Mouse (Mus musculus): ENCODE results near the gene Nelfcd.

Gene Nelfcd

GRCm38 (mm10) chr2:174437697-174437982 is 22.0 kb downstream of the Nelfcd start:
- no peak for DNase-seq (ENCODE audit: low read depth, low spot score)

DNA sequence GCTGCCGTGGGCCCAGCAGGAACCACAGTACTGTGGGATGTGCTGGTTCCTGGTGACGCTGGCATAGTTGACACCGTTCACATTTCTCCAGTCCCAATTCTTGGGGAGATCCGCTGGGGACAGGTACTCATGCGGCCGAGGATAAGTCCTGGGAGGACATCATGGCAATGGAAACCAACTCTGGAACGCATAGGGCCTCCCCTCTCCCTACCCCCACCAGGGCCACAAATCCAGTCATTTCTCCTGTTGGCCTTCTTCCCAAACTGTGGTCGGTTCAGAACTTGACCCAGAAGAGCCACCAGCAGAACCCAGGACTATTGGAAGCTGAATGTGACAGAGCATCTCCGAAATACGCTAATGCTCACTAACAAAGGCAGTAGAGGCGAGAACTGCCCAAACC is 22.6 kb downstream of the Nelfcd start:
- DNase-seq (ENCODE audit: low read depth, low spot score): no peak

DNA sequence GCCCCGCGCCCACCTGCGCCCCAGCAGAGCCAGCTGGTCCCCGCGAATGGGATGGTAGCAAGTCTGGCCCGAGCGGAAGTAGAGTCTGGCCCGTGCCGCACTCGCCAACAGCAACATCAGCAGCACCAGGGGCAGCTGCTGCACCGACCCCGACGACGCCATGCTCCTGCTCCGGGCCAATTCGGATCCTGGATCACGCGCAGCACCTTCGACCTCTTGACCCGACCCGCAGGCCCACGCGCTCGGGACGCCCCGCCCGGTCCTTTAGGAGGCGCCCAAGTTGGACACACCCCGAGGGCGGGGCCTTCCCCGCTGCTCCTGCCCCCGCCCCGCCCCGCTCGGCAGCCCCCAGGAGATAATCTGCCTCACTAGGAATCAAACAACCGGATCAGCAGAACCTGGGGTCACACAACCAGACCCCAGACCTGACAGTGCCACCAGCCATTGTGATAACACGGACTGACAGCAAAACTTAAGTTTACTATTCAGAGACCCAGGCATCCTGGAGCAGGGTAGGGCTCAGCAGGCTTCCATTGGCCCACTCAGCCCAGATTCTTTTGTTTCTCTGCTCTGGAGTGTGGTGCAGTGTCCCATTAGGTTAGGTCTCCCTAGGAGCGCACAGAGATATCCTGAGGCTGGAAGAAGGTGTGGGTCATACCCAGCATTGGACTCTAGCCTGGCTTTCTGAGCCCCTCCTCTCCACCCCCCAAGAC is 23.3 kb downstream of the Nelfcd start, which contains the start of gene Ctsz:
Gene Ctsz, minus strand, starts transcription at position 303 of the 713 bp plus-strand sequence.
- DNase-seq (ENCODE audit: low read depth, low spot score): peak; percentile 43

GRCm38 (mm10) chr2:174439450-174439838 is 23.8 kb downstream of the Nelfcd start:
- DNase-seq (ENCODE audit: low read depth, low spot score): no peak

DNA sequence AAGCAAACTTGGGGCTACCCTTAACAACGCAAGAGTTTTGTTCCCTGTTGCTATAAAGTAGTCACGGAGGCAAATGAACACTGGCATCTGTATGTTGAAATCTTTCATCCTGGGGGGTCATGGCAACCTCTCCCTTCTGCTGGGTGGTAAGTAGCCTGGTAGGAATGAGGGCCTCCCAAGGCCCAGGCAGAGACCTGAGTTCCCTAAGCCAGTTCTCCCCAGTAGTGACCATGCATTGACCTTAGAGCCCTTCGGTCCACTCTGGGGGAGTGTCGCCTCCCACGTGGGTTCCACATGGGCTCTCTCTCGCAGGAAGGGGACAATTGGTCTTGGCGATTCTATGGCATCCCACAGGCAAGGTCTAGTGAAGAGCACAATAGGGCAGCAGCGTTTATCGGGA is 24.4 kb downstream of the Nelfcd start:
- DNase-seq (ENCODE audit: low read depth, low spot score): no peak

GRCm38 (mm10) chr2:174441898-174442297 is 26.3 kb downstream of the Nelfcd start:
- DNase-seq (ENCODE audit: low read depth, low spot score): no peak

GRCm38 (mm10) chr2:174442460-174442859 is 26.9 kb downstream of the Nelfcd start:
- DNase-seq (ENCODE audit: low read depth, low spot score): no peak

DNA sequence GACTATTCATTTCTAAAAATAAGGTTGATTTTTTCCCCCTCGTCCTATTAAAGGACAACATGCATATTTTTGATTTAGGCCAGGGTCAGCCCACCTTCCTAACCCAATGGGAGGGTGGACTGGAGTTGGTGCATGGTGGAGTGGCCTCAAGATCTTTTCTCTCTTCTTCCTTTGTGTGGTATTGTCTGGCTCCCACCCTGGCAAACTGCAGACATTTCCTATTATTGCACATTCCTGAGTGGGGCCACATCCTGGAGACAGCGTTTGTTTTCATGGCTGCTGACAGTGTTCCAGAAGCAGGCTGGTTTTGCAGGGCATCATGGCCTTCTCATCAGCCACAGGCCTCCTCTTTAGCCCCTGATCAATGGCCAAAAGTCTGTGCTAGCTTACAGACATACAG is 27.4 kb downstream of the Nelfcd start:
- no peak for DNase-seq (ENCODE audit: low read depth, low spot score)

DNA sequence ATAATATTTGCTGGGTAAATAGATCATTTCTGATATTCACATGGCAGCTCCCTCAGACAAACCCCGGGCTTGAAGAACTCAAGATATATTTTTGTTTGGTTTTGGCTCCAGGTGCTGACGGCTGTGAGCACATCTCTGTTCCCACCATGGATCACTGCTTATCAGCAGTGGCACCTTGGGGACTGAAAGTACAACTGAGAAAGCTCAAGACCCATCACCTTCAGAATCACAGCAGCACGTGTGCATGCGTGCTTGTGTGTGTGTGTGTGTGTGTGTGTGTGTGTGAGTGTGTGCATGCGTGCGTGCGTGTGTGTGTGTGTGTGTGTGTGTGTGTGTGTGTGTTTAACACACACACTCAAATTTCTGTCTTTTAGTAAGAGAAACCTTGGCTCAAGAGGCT is 28.8 kb downstream of the Nelfcd start:
- no peak for DNase-seq (ENCODE audit: low read depth, low spot score)

DNA sequence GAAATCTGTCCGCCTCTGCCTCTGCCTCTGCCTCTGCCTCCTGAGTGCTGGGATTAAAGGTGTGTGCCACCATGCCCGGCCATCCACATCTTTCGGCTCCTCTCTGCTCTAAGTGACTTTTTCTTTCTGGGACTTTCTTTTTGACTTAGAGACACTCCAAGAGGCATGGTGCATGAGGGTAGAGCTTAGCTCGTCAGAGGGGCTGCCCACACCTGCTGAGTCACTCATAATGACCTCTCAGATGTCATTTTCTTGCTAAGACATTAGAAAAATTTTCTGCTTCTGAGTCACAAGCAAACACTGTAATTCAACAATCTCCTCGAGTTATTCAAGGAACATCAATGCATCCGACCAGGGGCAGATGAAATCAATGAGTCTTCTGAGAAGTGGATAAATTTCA is 29.4 kb downstream of the Nelfcd start:
- no peak for DNase-seq (ENCODE audit: low read depth, low spot score)

GRCm38 (mm10) chr2:174446492-174446891 is 30.9 kb downstream of the Nelfcd start:
- DNase-seq (ENCODE audit: low read depth, low spot score): no peak

GRCm38 (mm10) chr2:174446905-174447304 is 31.3 kb downstream of the Nelfcd start:
- DNase-seq (ENCODE audit: low read depth, low spot score): no peak

DNA sequence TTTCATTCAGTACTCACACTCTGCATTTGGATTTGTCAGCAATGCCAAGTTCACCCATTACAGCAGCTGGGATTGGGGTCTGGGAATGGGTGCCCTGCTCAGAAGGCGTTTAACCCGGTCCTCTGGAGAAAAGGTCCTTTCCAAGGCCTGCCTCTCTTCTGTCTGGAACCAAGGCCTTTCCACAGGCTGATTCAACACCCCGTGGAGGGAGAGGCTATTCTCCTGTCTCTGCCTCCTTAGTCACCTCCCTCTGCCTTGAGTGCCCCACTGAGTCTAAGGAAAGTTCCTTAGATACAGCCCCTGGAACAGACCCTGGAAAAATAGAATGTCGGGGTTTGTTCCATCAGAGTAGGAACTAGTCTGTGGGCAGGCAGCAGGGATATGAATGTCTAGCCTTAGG is 32.8 kb downstream of the Nelfcd start:
- DNase-seq (ENCODE audit: low read depth, low spot score): no peak

- DNase-seq (ENCODE audit: low read depth, low spot score): no peak
Measured at GRCm38 (mm10) chr2:174450353-174450752, 34.7 kb downstream of the Nelfcd start, which contains the start of gene Tubb1. Tubb1 (plus strand) TSS chr2:174450695.

- DNase-seq (ENCODE audit: low read depth, low spot score): no peak
Measured at GRCm38 (mm10) chr2:174453681-174454080, 38.1 kb downstream of the Nelfcd start.

GRCm38 (mm10) chr2:174459365-174459764 is 43.8 kb downstream of the Nelfcd start:
- no peak for DNase-seq (ENCODE audit: low read depth, low spot score)

DNA sequence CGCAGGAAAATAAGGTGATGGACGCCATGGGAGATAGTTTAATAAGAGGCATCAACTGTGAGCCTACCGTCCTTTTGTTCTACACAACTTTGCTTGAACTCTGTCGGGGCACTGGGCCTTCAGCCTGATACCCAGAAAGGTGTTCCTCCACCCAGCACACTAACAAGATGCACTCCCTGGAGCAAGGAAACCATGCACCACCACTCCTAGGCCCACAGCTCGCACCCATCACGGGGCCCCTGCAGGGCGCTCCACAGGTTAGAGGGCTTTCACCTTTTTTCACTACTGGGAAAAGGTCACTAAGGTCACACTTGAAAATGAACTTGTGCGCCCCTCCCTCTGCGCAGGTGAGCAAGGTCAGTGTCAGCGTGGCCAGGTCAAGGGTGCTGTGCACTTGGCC is 47.8 kb downstream of the Nelfcd start:
- no peak for DNase-seq (ENCODE audit: low read depth, low spot score)

GRCm38 (mm10) chr2:174463789-174464523 is 48.4 kb downstream of the Nelfcd start, which contains the start of gene Atp5e:
Atp5e (minus strand) TSS chr2:174464105.
- DNase-seq (ENCODE audit: low read depth, low spot score): peak; percentile 90

DNA sequence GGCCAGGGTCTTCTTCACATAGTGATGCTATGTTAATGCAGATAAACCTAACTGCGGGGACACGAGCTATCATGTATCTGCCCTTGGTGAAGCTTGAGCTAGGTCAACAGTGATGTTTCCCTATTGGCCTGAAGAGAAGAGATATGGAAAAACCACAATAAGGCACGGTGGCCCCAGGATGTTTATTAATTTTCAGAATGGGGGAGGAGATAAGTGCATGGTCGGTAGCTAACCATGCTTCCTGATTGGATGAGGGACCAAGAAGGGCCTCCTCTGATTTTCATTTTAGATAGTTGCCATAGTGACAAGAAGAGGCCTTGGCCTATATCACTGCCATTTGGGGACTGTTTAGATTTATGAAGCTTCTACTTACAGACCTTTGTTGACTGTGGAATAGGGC is 54.7 kb downstream of the Nelfcd start:
- no peak for DNase-seq (ENCODE audit: low read depth, low spot score)

GRCm38 (mm10) chr2:174470786-174471405 is 55.3 kb downstream of the Nelfcd start:
- no peak for DNase-seq (ENCODE audit: low read depth, low spot score)

GRCm38 (mm10) chr2:174472407-174472806 is 56.8 kb downstream of the Nelfcd start:
- peak; percentile 8 for DNase-seq (ENCODE audit: low read depth, low spot score)

DNA sequence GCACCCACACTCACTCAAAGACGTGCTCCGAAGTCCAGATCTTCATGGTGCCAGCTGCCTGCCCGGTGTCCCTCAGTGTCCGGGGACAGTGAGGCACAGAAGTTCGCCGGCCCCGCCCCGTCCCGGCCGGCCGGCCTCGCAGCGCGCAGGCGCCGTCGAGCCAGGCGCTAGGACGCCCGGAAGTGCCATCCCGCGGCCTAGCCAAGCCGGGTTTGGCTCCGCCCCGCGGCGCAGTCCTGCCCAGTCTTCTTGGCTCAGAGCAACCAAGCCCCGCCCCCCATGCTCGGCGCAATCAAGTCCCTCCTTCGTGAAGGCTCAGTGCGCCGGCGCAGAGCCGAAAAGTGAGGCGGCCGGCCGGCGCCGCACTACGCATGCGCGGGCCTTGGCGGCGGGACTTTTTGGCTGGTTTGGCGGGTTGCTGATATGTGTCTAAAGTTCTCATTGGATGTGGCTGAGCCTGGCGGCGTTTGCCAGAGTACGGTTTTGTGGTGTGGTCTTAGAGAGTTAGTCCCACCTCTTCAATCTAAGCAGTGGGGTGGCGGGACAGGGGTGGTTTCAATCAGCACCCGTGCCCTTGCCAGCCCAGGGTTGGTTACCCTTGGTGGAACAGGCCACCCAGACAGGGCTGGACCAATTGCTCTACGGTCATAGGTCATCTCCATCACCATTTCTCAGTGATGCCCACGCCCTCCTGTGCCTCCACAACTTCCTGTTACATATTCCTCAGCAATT is 57.4 kb downstream of the Nelfcd start, which contains the start of gene Prelid3b:
Gene Prelid3b, minus strand, starts transcription at position 264 of the 732 bp plus-strand sequence.
- peak; percentile 99 for DNase-seq (ENCODE audit: low read depth, low spot score)

All from forelimb bud, embryonic 11.5 days (tissue).